Mouse (Mus musculus) layer of hippocampus, adult 2 months (tissue): ENCODE results near the gene Calhm5. TPM values are rescaled to one million over a fixed set of nuclear protein-coding genes. Genes with fewer than 3 reads are reported as not detected.

Source experiments
- DNase-seq, 2 experiments: peaks; one replicate each; pipeline ENCODE4 v3.0.0; 2022; ENCODE audit warnings: low spot score in 2 of 2
- H3K27ac ChIP-seq: fragments of 200-600 bp; 2 replicates; pipeline ENCODE4 v1.8.1; 2022
- H3K4me3 ChIP-seq: fragments of 200-600 bp; 2 replicates; pipeline ENCODE4 v1.8.1; 2022; ENCODE audit warnings: mild to moderate bottlenecking
- CTCF ChIP-seq: fragments of 200-600 bp; conservative IDR thresholded peaks from 2 replicates; pipeline ENCODE4 v1.8.1; 2022; ENCODE audit warnings: antibody characterized with exemption, mild to moderate bottlenecking, moderate library complexity
- total RNA-seq, 2 experiments: library from RNA; stranded (reverse); gene quantifications; 2 replicates each; pipeline ENCODE4 v1.2.3; 2021

The Calhm5 gene
- total RNA-seq, 2 experiments from 2014 or later: 3.9 to 4.7 TPM

- DNase-seq: no peak
- H3K27ac ChIP-seq: no peak overlapping the region
- no peak for TF ChIP-seq CTCF
- no peak overlapping the region for H3K4me3 ChIP-seq
Observed at GRCm38 (mm10) chr10:34110863-34111465, 14.6 kb upstream of the Calhm5 start.

- Histone ChIP-seq H3K4me3 (peak overlapping the region; percentile 49), H3K27ac (peak overlapping the region; percentile 74)
- no peak for TF ChIP-seq CTCF
- DNase-seq: no peak
Observed at GRCm38 (mm10) chr10:34095964-34096363, 355 bp downstream of the Calhm5 start.

GRCm38 (mm10) chr10:34095147-34095546 lies 1.2 kb downstream of the Calhm5 start:
- no peak overlapping the region; the same call in 1 of the 2 replicates for H3K4me3 ChIP-seq

GRCm38 (mm10) chr10:34091888-34092287 lies 4.4 kb downstream of the Calhm5 start:
- H3K27ac ChIP-seq: 0 out of 2 replicates have a peak overlapping the region, but pooled peaks have one; percentile 32
- DNase-seq: peak; percentile 39 to 81
- TF ChIP-seq CTCF: no peak

More at GRCm38 (mm10) chr10:34095147-34095546, 1.2 kb downstream of the Calhm5 start:
- no peak overlapping the region for H3K27ac ChIP-seq
- no peak for DNase-seq
- no peak for TF ChIP-seq CTCF

GRCm38 (mm10) chr10:34090481-34090880 lies 5.8 kb downstream of the Calhm5 start:
- DNase-seq: no peak
- Histone ChIP-seq H3K27ac (no peak overlapping the region), H3K4me3 (no peak overlapping the region)
- no peak for TF ChIP-seq CTCF

More at GRCm38 (mm10) chr10:34091888-34092287, 4.4 kb downstream of the Calhm5 start:
- no peak overlapping the region for H3K4me3 ChIP-seq

GRCm38 (mm10) chr10:34089517-34089916 lies 6.8 kb downstream of the Calhm5 start:
- TF ChIP-seq CTCF: no peak

GRCm38 (mm10) chr10:34088515-34088914 lies 7.8 kb downstream of the Calhm5 start:
- no peak for DNase-seq
- Histone ChIP-seq H3K27ac (no peak overlapping the region), H3K4me3 (no peak overlapping the region)
- TF ChIP-seq CTCF: no peak

More at GRCm38 (mm10) chr10:34089517-34089916, 6.8 kb downstream of the Calhm5 start:
- Histone ChIP-seq H3K27ac (no peak overlapping the region), H3K4me3 (no peak overlapping the region)
- no peak for DNase-seq

GRCm38 (mm10) chr10:34086514-34086913 lies 9.8 kb downstream of the Calhm5 start:
- Histone ChIP-seq H3K27ac (peak overlapping the region; percentile 4; the same call in 1 of the 2 replicates), H3K4me3 (no peak overlapping the region)
- DNase-seq: no peak
- no peak for TF ChIP-seq CTCF

- TF ChIP-seq CTCF: no peak
- Histone ChIP-seq H3K27ac (no peak overlapping the region), H3K4me3 (no peak overlapping the region)
- DNase-seq: no peak
Observed at GRCm38 (mm10) chr10:34074522-34075200, 21.7 kb downstream of the Calhm5 start.

GRCm38 (mm10) chr10:34071650-34072049 lies 24.7 kb downstream of the Calhm5 start:
- no peak overlapping the region for H3K27ac ChIP-seq
- TF ChIP-seq CTCF: peak; percentile 60
- no peak overlapping the region for H3K4me3 ChIP-seq
- DNase-seq: no peak

- DNase-seq: no peak
Observed at GRCm38 (mm10) chr10:34070999-34071492, 25.3 kb downstream of the Calhm5 start.

GRCm38 (mm10) chr10:34069606-34070005 lies 26.7 kb downstream of the Calhm5 start:
- Histone ChIP-seq H3K4me3 (no peak overlapping the region), H3K27ac (no peak overlapping the region)
- no peak for TF ChIP-seq CTCF
- no peak for DNase-seq

More at GRCm38 (mm10) chr10:34070999-34071492, 25.3 kb downstream of the Calhm5 start:
- Histone ChIP-seq H3K4me3 (no peak overlapping the region), H3K27ac (no peak overlapping the region)
- TF ChIP-seq CTCF: no peak

GRCm38 (mm10) chr10:34066591-34066990 lies 29.7 kb downstream of the Calhm5 start:
- DNase-seq: no peak
- TF ChIP-seq CTCF: no peak
- no peak overlapping the region for H3K4me3 ChIP-seq

More at GRCm38 (mm10) chr10:34066591-34066990, 29.7 kb downstream of the Calhm5 start:
- no peak overlapping the region for H3K27ac ChIP-seq
